Mouse (Mus musculus) testis, adult 2 months (tissue): ENCODE measurements around the gene Skap1.

Experiments used
- CTCF ChIP-seq: fragments of 200-500 bp; IDR thresholded peaks from 2 replicates; pipeline ENCODE4 v1.5.1; 2012; ENCODE audit warnings: low read depth, mild to moderate bottlenecking, inconsistent platforms, low read length, moderate library complexity; ENCODE audit not compliant: control insufficient read depth, insufficient read depth, insufficient replicate concordance
- POLR2A ChIP-seq: fragments of 200-500 bp; IDR thresholded peaks from 2 replicates; pipeline ENCODE4 v1.6.1; 2012; ENCODE audit warnings: low read depth, mild to moderate bottlenecking, inconsistent platforms, low read length, moderate library complexity; ENCODE audit not compliant: control insufficient read depth

- no peak for TF ChIP-seq CTCF
- no peak for TF ChIP-seq POLR2A
These were observed 310.7 kb downstream of the Skap1 start for GRCm38 (mm10) chr11:96775063-96775462.
